Mouse (Mus musculus) G1E (cell line): Measurements from ENCODE around the gene Plek.

Source experiments
- POLR2AphosphoS5 ChIP-seq: IDR thresholded peaks from 2 replicates; pipeline ENCODE4 v1.6.1; 2012; ENCODE audit warnings: low read depth, low read length, inconsistent platforms; ENCODE audit not compliant: insufficient replicate concordance
- TAL1 ChIP-seq: conservative IDR thresholded peaks from 2 replicates; pipeline ENCODE4 v1.6.1; 2012; ENCODE audit warnings: low read depth, low read length, inconsistent platforms, mixed read lengths

- TF ChIP-seq TAL1 = no peak
- TF ChIP-seq POLR2AphosphoS5 = no peak
Measured at GRCm38 (mm10) chr11:17052476-17053049, 382 bp upstream of the Plek start.
